Mouse (Mus musculus): Measurements from ENCODE around the gene Utrn. TPM values are rescaled to one million over a fixed set of nuclear protein-coding genes. Genes with fewer than 3 reads are reported as not detected.

The Utrn gene
- total RNA-seq, 2 experiments from 2014 or later, result 20.1 to 28.1 TPM

DNA sequence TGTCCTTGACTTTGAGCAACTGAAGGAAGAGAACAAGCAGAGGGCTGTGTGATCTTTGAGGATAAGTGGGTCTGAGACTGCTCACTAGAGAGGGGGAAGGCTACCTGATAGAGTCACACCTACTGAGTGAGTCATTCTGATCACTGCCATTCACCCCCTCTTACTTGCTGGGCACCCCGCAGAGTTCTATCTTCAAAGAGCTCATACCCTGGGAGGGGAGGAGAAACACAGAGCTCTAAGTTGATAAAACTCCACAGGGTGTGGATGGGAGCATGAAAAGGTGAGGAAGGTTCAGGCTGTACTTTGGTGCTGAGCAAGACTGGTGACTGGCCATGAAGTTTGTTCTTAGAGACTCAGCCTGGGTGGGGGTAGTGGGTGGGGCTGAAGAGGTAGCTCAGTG lies 164.9 kb downstream of the Utrn start:
- no peak overlapping the region for H3K4me3 ChIP-seq
- no peak overlapping the region for H3K27ac ChIP-seq
- intact Hi-C loops (cut with DNase I), result no loop called here
- no peak for DNase-seq
- no peak for TF ChIP-seq CTCF (IDR thresholded peaks at IDR 0.05)

DNA sequence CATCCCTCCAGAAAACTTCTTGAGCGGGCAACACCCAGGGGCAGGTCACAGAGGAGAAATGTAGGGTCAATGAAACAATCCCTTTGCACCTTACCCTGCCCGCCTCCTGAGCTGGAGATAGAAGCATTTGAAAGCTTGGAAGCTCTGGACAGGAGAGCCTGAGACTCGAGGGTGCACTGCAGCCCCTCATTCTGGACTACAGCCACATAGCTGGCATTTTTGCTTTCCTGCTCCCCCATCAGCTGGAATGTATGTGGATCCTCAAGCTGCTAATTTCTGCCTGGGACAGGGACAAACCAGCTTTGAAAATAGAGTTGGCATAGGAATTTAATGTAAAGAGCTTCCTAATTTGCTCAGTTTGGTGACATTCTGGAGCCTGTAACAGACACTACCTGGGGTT lies 165.6 kb downstream of the Utrn start:
- Histone ChIP-seq H3K4me3 (no peak overlapping the region), H3K27ac (no peak overlapping the region)
- DNase-seq, result no peak
- intact Hi-C loops (cut with DNase I), result no loop called here
- no peak for TF ChIP-seq CTCF (IDR thresholded peaks at IDR 0.05)

DNA sequence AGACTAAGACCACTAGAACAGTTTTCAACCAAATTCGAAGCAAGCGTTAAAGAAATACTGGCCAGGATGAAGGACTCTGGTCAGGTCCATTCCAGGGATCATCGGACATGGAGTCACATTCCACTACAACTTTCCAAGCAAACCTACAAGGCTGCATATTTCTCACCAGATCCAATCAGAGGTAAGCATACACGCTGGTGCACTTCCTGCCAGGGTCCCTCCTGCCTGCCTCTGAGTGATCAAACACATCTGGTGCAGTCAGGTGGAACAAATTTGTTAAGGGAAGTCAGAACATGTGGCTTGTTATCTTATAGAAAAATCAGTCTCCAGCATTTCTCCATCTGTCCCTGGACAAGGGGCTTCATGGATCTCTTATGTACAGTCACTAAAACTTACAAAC lies 167.0 kb downstream of the Utrn start:
- intact Hi-C loops (cut with DNase I), result no loop called here
- no peak for DNase-seq
- no peak for TF ChIP-seq CTCF (IDR thresholded peaks at IDR 0.05)
- no peak overlapping the region for H3K27ac ChIP-seq
- no peak overlapping the region for H3K4me3 ChIP-seq

DNA sequence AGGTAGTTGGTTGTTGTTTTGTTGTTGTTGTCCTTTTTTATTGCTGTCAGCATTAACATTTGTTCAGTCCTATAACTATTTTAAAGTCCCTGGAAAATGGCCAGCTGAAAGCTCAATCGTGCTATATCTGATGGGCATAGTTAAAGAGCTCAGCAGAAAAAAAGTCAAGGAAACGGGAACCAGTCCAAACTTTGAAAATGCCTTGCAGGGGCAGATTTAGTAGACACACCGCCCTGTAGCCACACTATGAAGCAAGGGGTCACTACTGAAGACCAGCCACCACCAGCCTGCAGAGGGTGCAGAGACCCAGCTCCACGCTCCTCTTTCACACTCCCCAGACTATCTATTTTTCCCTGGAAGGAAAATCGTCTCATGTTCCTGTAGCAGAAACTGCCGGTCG lies 167.5 kb downstream of the Utrn start:
- intact Hi-C loops (cut with DNase I), result no loop called here
- no peak overlapping the region for H3K4me3 ChIP-seq
- no peak overlapping the region for H3K27ac ChIP-seq
- no peak for TF ChIP-seq CTCF (IDR thresholded peaks at IDR 0.05)
- DNase-seq, result no peak

DNA sequence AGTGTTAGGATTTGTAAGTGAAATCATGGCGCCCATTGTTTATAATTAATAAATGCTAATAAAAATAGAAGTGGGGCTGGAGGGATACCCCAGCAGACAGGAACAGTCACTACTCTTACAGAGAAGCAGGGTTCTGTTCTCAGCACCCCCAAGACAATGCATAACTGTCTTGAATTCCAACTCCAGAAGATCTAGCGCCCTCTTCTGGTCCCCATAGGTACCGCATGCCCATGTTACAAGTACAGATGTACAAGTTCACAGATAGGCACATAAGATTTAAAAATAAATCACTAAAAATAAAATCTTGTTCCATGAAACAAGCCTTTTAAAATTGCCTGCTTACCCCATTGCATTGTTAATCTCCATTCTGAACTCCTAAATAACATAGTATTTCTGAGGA lies 168.6 kb downstream of the Utrn start:
- DNase-seq, result no peak
- intact Hi-C loops (cut with DNase I), result no loop called here
- Histone ChIP-seq H3K4me3 (no peak overlapping the region), H3K27ac (no peak overlapping the region)
- peak; percentile 54 for TF ChIP-seq CTCF (IDR thresholded peaks at IDR 0.05)

DNA sequence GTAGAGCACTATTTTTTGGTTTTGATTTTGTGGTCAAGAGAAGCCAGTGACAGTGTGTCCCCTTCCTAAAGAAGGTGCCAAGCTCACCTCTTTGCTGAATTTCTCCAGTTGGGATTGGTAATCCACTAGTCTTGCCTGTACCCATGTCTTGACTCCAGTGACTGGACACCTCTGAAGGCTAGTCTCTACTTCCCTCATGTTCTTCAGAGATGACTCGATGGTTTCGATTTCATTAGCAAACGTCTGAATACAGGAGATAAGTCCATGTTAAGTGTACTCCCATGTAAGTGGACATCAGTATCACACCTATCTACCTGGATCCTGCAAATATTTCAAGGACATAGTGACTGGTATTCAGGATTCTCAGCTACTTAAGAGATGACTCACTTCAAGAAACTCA lies 171.3 kb downstream of the Utrn start:
- H3K4me3 ChIP-seq, result no peak overlapping the region

DNA sequence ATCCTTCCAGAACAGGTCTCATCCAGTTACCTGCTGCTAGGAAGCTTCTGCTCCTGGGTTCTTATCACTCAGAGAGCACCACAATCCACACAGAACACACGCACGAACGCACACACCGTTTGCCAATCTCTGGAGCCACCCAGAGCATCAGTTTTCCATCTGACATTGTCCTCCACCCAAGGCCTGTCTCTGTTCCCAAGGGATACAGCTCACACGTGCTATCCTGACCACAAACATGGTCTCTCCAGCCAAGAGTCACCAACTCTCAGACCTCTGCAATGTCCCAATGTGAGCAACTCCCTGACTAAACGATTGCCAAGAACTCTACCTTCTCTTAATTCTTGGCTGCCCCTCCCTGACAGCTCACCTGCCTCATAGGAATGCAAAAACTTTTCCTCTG lies 172.5 kb downstream of the Utrn start:
- no peak for TF ChIP-seq CTCF (IDR thresholded peaks at IDR 0.05)
- DNase-seq, result no peak
- no peak overlapping the region for H3K4me3 ChIP-seq
- no peak overlapping the region for H3K27ac ChIP-seq
- intact Hi-C loops (cut with DNase I), result no loop called here

More for the DNA sequence above, 171.3 kb downstream of the Utrn start:
- no peak overlapping the region for H3K27ac ChIP-seq
- no peak for DNase-seq
- TF ChIP-seq CTCF (IDR thresholded peaks at IDR 0.05), result no peak
- intact Hi-C loops (cut with DNase I), result no loop called here

DNA sequence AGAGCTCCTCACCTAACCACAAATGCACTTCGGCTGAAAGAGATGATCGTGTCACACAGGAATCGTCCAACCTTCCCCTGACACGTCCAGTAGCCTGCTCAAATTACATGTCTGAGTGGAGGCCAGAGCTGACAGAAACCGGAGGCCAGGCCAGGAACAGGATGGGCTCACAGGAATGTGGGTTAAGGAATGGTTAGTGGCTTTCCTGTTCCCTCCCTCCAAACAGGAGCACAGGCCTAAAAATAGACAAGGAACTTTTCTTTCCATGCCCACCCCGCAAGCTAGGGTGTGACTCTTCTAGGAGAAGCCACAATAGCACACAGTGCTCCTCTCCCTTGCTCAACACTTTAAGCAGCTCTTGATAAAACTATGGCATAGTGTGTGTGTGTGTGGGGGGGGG lies 174.4 kb downstream of the Utrn start:
- no peak for TF ChIP-seq CTCF (IDR thresholded peaks at IDR 0.05)
- DNase-seq, result peak; percentile 76
- intact Hi-C loops (cut with DNase I), result loop anchor here (2.0 to 5.0 kb wide), 3 partner anchors 173 to 303 kb away; partner anchors contain the start of gene Utrn
- Histone ChIP-seq H3K27ac (peak overlapping the region; percentile 62), H3K4me3 (no peak overlapping the region)

DNA sequence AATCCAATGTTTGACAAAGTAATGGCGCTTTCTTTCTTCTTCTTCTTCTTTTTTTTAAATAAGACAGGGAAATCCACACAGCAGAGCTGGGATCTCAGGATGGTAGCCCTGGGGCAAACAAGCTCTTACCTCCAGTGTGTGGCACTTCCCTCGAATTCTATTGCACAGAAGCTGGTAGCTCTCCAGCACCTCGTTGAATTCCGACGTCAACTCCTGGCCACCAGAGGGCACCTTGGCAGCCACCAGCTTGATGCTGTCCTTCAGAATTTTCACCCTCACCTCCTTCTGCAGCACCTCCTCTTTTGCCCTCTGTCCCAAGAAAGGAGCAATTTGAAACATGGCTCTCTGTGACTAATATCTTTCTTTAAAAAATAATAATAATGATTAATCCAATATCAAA lies 178.6 kb downstream of the Utrn start:
- peak; percentile 81 for DNase-seq
- Histone ChIP-seq H3K27ac (no peak overlapping the region), H3K4me3 (no peak overlapping the region)
- intact Hi-C loops (cut with DNase I), result loop anchor here (5.0 kb wide), 2 partner anchors 177 to 307 kb away; partner anchors contain the start of gene Utrn
- peak; percentile 81 for TF ChIP-seq CTCF (IDR thresholded peaks at IDR 0.05)

DNA sequence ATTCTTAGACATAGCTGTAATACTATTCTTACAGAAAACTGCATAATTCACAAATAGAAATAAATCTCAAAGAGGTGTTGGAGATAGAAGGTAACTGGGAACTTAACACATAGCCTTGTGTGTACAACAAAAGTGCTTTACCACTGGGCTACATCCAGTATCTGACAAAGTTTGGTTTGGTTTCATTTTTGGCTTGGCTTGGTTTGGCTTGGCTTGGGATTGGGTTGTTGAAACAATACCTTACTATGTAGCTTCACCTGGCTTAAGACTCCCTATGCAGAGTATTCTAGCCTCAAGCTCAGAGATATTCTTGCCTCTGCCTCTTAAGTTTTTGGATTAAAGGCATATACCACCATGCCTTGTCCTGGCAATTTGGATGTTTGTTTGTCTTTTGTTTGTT lies 183.5 kb downstream of the Utrn start:
- no peak for TF ChIP-seq CTCF (IDR thresholded peaks at IDR 0.05)
- intact Hi-C loops (cut with DNase I), result no loop called here
- Histone ChIP-seq H3K4me3 (no peak overlapping the region), H3K27ac (no peak overlapping the region)
- no peak for DNase-seq

DNA sequence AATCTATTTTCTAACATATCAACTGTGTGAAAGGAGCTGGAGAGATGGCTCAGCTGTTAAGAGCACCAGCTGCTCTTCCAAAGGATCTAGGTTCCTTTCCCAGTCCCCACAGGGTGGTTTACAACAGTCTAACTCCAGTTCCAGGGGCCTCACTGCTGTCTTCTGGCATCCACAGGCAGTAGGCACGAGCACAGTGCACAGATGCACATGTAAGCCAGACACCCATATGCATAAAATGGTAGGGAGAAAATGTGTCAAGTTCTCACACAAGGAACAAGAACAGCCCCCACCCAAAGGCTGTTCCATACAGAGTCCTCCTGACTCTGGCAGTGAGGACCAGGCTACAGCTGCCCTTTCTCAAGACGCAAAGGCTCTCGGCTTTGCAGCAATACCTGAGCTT lies 185.1 kb downstream of the Utrn start:
- intact Hi-C loops (cut with DNase I), result no loop called here
- no peak for DNase-seq

DNA sequence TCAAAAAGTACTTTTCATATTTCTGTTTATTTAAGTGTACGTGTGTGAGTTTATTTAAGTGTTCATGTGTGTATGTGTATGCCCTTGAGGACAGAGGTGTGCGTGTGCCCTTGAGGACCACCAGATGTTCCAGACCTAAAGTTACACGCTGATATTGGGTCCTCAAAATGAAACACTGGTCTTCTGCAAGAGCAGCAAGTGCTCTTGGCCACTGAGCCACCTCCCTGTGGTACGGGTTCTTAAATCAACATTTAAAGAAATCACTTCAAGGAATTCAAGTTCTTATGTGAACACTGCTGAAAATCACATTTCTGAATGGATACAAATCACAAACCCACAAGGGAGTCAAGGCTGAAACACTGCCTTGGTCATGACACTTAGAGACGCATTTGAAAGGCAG lies 195.9 kb downstream of the Utrn start:
- no peak for DNase-seq

More for the DNA sequence above, 185.1 kb downstream of the Utrn start:
- H3K4me3 ChIP-seq, result no peak overlapping the region
- H3K27ac ChIP-seq, result no peak overlapping the region
- TF ChIP-seq CTCF (IDR thresholded peaks at IDR 0.05), result no peak

DNA sequence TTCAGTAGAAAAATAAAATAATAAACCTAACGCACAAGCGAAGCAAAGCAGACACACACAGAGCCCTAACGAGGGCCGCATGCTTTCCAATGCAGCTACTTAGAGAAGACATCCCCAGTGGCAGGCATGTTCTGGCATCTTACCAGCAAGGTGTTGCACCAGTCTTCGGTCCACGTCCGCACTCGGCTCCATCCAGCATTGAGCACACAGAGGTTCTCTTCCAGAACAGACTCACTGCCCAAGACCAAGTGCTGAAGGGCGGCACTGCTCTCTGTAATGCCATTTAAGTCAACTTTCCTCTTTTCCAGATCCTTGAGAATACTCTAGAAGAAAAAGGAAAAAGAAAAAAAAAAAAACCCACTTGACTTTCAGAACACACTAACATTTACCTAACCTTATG lies 197.6 kb downstream of the Utrn start:
- intact Hi-C loops (cut with DNase I), result no loop called here
- H3K27ac ChIP-seq, result no peak overlapping the region
- no peak overlapping the region for H3K4me3 ChIP-seq
- TF ChIP-seq CTCF (IDR thresholded peaks at IDR 0.05), result no peak
- no peak for DNase-seq

More for the DNA sequence above, 195.9 kb downstream of the Utrn start:
- Histone ChIP-seq H3K27ac (no peak overlapping the region), H3K4me3 (no peak overlapping the region)
- no peak for TF ChIP-seq CTCF (IDR thresholded peaks at IDR 0.05)
- intact Hi-C loops (cut with DNase I), result no loop called here

DNA sequence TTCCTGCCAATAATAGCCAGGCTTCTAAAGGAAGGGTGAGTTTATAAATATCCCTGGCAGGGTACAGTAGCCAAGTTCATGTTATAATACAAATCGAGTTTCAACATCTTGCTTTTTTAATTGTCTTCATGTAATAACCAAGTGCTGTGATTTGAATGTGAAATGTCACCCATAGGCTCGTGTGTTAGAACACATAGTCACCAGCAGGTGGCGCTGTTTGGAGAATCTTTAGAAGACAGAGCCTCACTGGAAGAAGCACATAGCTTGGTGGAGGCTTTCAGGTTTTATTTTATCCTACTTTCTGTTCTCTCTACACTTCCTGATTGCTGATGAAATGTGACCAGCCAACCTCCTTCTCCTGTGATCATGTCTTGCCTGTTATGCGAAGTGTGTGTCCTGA lies 207.1 kb downstream of the Utrn start:
- Histone ChIP-seq H3K27ac (no peak overlapping the region), H3K4me3 (no peak overlapping the region)
- no peak for DNase-seq
- TF ChIP-seq CTCF (IDR thresholded peaks at IDR 0.05), result peak; percentile 52
- intact Hi-C loops (cut with DNase I), result no loop called here

All from gastrocnemius, adult 2 months (tissue).